Mouse (Mus musculus) lung, postnatal 0 days (tissue): ENCODE measurements at regions not wholly inside any gene's neighbourhood (a gene's known extent, or its start where the extent isn't known, plus 50 kb on each side); places are given as distances from the start of the nearest gene placed in this dataset.

ENCODE experiments used
- CTCF ChIP-seq: IDR thresholded peaks from 2 replicates; pipeline ENCODE4 v1.5.1; 2016; ENCODE audit warnings: antibody characterized with exemption, mild to moderate bottlenecking
- EP300 ChIP-seq: IDR thresholded peaks from 2 replicates; pipeline ENCODE4 v1.6.1; 2016; ENCODE audit warnings: antibody characterized with exemption, mild to moderate bottlenecking, control low read depth

- TF ChIP-seq CTCF (no peak), EP300 (no peak)
Measured at GRCm38 (mm10) chr10:6043358-6043757, 121.2 kb upstream of the Rgs17 start.
